Mouse (Mus musculus): ENCODE measurements around the gene Tmem184c.

Tmem184c gene

DNA sequence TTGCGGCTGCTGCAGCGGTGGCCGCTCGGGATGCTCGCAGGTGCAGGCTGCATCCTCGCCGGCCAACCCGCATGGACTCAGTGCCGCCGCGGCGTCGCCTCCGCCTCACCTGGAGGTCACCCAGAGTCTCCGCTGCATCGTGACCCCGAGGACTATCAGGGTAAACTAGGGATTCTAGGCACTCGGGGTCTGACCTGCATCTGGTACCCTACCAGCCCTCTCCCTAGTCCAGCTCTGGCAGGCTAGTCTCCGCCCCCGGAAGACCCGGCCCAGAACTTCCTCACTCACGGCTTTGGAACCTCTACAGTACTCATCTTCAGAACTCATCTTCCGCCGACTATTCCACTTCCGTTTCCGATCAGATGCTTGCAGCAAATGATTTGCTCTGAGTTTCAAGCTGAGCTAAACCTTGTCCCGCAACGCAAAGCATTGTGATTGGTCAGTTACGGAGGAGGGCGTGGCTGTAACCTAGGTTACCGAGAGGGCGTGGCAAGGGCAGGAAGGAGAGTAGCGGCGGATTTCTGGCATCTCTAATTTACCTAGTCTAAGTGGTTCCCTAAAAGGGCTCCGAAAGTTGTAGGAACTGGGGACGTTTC, at the start of gene Tmem184c:
TSS of gene Tmem184c (minus strand) at position 325 of the 596 bp plus-strand sequence.
- DNase-seq (ENCODE audit: low spot score in 2 of 2): peak; percentile 95

DNA sequence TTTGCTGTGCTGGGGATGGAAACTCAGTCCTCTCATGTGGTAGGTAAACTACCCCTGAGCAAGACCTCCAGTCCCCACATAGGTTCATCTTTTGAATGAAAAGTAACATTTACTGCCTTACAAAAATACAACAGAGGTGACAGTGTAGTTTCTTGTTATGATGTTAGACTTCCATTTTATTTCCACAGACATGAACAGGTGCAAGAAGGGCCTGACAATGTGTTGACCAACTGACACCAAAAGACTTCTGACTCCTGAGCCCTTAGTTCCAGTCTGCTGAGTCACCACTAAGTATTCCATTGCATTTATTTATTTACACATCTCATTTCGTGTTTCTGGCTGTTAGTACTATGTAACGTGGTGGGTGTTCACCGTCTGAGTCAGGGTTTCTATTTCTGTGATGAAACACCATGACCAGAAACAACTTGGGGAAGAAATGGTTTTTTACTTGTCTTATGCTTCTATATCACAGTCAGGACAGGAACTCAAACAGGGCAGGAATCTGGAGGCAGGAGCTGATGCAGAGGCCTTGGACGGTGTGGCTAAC, 49.1 kb upstream of the Tmem184c start:
- no peak for DNase-seq (ENCODE audit: low spot score in 2 of 2)

- no peak for DNase-seq (ENCODE audit: low spot score in 2 of 2)
Observed at GRCm38 (mm10) chr8:77658356-77658755, 47.9 kb upstream of the Tmem184c start.

GRCm38 (mm10) chr8:77650646-77651190, 40.2 kb upstream of the Tmem184c start:
- DNase-seq (ENCODE audit: low spot score in 2 of 2): no peak

GRCm38 (mm10) chr8:77640093-77640839, 29.8 kb upstream of the Tmem184c start:
- DNase-seq (ENCODE audit: low spot score in 2 of 2): no peak

- DNase-seq (ENCODE audit: low spot score in 2 of 2): no peak
Observed at GRCm38 (mm10) chr8:77637593-77637992, 27.1 kb upstream of the Tmem184c start.

GRCm38 (mm10) chr8:77634035-77634434, 23.5 kb upstream of the Tmem184c start:
- DNase-seq (ENCODE audit: low spot score in 2 of 2): no peak

DNA sequence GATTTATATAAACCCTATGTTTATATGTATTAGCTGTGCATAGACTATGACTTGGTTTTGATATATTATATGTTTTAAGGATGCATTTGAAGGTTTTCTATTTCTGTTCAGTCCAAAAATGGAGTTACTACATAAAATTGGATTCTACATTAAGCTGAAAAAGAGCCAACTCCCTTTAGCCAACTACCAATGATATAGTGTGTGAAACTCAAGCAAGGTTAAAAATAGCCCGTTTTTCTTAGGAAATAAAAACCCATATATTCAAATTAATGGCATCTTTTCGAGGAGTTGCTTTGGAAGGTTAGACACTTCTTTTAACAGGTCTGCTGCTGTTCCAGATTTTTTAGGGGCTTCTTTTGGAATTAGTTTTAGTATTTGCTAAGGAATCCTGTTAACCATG, 22.7 kb upstream of the Tmem184c start:
- no peak for DNase-seq (ENCODE audit: low spot score in 2 of 2)

- no peak for DNase-seq (ENCODE audit: low spot score in 2 of 2)
Observed at GRCm38 (mm10) chr8:77630691-77631090, 20.2 kb upstream of the Tmem184c start.

- peak; percentile 59 to 74 for DNase-seq (ENCODE audit: low spot score in 2 of 2)
Observed at GRCm38 (mm10) chr8:77629858-77630537, 19.5 kb upstream of the Tmem184c start.

DNA sequence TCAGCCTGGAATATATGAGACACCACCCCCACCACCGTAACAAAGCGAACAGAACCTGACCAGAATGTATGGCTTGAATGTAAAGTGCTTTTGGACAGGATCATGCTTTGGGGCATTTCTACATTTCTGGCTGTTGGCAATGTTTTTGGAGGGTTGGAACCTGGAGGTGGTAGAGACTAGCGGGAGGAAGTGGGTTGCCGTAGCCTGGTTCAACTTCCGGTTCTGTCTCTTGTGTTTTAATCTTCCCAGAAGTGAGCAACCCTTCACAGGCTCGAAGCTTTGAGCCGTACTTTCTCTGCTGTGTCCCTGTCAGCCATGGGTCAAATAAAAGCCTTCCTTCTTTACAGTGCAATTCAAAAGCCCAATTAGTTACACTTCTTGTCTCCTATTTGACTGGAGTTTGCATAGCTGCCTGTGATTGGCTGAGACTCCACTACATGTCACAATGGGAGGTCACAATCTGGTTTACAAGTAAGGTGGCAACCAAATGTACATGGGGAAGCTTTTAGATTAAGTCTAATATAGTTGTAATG, 13.2 kb upstream of the Tmem184c start:
- DNase-seq (ENCODE audit: low spot score in 2 of 2): no peak

- peak in 1 of 2 experiments; percentile 24 for DNase-seq (ENCODE audit: low spot score in 2 of 2)
Observed at GRCm38 (mm10) chr8:77617916-77618315, 7.4 kb upstream of the Tmem184c start.

GRCm38 (mm10) chr8:77609621-77610020, 877 bp downstream of the Tmem184c start:
- DNase-seq (ENCODE audit: low spot score in 2 of 2): no peak

DNA sequence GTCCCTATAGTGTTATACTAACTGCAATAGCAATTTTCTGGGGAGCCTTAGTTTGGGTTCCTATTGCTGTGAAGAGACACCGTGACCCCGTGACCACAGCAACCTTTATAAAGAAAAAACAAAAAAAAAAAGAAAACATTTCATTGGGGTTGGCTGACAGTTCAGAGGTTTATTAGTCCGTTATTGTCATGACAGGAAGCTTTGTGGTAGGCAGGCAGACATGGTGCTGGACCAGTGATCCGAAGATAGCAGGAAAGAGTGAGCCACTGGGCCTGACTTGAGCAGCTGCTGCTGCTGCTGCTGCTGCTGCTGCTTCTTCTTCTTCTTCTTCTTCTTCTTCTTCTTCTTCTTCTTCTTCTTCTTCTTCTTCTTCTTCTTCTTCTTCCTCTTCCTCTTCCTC, 26.3 kb downstream of the Tmem184c start:
- DNase-seq (ENCODE audit: low spot score in 2 of 2): no peak

DNA sequence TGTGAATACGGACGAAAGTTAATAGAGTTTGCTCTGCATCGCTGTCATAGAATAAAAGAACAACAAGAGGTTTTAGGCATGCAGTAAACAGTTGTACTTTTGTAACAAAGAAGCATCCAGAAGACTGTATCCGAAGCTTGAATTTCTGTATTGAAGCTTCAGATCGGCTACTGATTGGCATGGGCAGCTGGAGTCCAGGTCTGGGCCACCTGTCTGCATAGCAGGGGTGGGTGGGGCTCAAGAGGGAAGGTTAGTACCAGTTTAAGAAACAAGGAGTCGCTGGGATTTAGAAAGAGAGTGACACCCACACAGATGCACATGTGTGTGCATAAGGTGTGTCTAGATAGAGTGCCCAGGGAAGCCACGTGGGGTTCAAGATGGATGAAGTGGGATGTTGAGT, 32.8 kb downstream of the Tmem184c start:
- DNase-seq (ENCODE audit: low spot score in 2 of 2): no peak

DNA sequence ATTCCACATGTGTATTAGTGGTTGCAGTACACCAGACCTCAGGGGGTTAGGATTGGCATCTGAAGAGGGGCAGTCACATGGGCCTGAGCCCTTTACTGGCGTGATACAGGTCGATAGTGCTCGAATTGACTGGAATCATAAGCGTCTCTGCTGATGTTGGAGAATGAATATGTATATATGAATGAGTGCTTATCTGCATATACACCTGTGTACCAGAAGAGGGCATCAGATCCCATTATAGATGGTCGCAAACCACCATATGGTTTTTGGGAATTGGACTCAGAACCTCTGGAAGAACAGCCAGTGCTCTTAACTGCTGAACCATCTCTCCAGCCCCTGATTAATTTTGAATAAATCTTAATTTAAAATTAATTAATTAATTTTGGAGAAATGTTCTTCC, 36.3 kb downstream of the Tmem184c start:
- no peak for DNase-seq (ENCODE audit: low spot score in 2 of 2)

DNA sequence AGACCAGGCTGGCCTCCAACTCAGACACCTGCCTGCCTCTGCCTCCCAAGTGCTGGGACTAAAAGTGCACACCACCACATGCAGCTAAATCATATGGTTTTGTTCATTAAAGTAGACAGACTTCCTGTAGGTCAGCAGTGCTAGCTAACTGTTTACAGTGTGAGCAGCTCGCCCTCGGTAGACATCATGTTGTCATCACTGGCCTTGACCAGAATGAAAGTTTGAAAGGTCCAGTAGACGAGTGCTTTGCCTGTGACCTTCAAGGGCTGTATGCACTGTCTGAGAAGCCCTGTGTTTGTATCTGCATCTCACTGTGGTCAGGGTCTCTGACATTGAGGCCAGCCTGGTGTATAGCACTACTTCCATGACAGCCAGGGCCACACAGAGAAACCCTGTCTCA, 49.1 kb downstream of the Tmem184c start:
- no peak for DNase-seq (ENCODE audit: low spot score in 2 of 2)

GRCm38 (mm10) chr8:77552491-77552890, 58.0 kb downstream of the Tmem184c start:
- no peak for DNase-seq (ENCODE audit: low spot score in 2 of 2)

DNA sequence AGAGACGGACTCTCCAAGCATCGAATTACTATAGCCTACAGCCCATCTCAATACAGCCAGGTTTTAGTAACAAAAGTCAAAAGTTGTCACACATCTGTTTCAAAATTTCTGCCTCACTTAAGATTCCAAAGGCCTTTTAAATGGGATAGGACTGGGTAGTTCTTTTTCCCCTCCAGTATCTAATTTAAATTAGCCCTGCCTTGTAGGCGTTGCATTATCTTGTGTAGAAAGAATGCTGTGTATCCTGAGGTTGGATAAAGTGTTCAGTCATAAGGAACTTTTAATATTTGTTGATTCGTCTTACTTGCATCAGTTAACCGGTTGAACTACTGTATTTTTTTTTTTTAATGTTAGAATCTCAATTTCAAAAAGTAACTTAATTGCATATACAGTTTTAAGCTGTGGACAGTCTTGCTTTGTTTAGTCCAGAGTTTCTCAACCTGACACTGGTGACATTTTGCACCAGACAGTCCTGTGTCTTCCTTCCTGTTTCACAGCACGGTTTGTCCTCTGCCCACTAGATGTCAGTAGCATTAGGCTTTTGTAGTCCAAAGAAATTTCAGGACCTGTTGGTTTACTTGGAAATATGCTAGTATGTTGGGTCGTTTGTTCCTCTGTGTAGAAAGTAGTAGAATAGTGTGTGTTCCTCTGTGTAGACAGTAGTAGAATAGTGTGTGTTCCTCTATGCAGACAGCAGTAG, 60.5 kb downstream of the Tmem184c start:
- DNase-seq (ENCODE audit: low spot score in 2 of 2): no peak

- DNase-seq (ENCODE audit: low spot score in 2 of 2): peak; percentile 89 to 90
Observed at GRCm38 (mm10) chr8:77549121-77549706, 61.3 kb downstream of the Tmem184c start, which contains the start of gene Prmt9. Gene Prmt9, plus strand, starts transcription at chr8:77549397.
